Mouse (Mus musculus) CH12.LX (cell line): ENCODE data around the gene Pgm5.

Experiments
- CTCF ChIP-seq, 2 experiments: IDR thresholded peaks in 1 of 2; conservative IDR thresholded peaks in 1 of 2; 2 replicates each; pipeline ENCODE4 v1.5.1; 2011 to 2012; ENCODE audit warnings: low read depth in 2 of 2, low read length in 2 of 2, improper control_type of control experiment in 1 of 2, inconsistent platforms in 1 of 2, mild to moderate bottlenecking in 1 of 2, moderate library complexity in 1 of 2
- ETS1 ChIP-seq: conservative IDR thresholded peaks from 2 replicates; pipeline ENCODE4 v1.6.1; 2012; ENCODE audit warnings: low read depth, mild to moderate bottlenecking, inconsistent platforms, low read length, improper control_type of control experiment, moderate library complexity
- NELFE ChIP-seq: IDR thresholded peaks from 2 replicates; pipeline ENCODE4 v1.6.1; 2011; ENCODE audit warnings: low read depth, low read length, improper control_type of control experiment
- POLR2A ChIP-seq: IDR thresholded peaks from 2 replicates; pipeline ENCODE4 v1.6.1; 2011; ENCODE audit warnings: low read depth, mild to moderate bottlenecking, improper control_type of control experiment, low read length
- ZC3H11A ChIP-seq: IDR thresholded peaks from 2 replicates; pipeline ENCODE4 v1.6.1; 2012; ENCODE audit warnings: low read depth, mild to moderate bottlenecking, inconsistent platforms, low read length, improper control_type of control experiment

DNA sequence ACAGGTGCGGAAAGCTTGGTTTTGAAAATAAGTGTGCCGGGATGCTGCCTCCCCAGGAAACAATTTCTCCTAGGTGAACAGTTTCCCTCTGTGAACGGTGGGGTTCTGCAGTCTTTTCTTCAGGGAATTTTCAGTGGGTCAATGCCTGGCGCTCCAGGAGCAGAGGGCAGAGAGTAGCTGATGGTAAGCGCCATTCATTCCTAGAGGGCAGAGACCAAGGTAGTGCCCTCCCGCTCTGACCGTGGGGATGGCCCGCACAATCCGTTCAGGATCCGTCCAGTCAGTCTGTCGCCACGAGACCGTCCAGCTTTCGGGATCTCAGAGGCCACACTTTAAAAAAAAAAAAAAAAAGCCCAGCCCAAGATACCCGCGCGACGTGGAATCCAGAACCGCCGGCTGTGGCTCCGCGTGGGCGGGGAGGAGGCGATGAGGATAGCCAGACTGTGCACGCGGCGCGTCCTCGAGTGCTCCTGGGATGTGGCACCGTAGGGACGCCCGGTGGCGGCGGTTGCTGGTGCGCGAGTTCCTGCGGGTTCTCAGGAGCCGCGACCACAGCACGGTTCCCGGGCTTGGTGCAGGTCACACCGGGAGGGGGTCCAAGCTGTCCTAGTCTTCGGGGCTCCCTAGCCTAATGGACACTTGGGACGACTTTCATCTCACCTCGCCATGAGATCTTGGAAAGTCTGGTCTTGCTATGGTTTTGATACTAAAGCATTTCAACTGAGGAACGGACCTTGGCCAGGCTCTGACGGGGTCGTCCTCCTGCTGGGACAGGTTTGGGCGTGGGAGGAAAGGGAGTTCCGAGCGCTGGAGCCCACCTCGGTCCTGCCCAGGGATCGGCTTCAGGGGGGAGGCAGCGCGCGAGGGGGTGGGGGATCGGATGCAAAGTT is 35.6 kb upstream of the Pgm5 start:
- TF ChIP-seq ZC3H11A (no peak), CTCF (conservative IDR thresholded peaks at IDR 0.05 in 1 of 2, IDR thresholded peaks at IDR 0.05 in 1 of 2; ENCODE audit: low read depth in 2 of 2, low read length in 2 of 2) (no peak), ETS1 (no peak), POLR2A (no peak), NELFE (no peak)
